Mouse (Mus musculus) liver, embryonic 12.5 days (tissue): ENCODE data around the gene Atp10b. TPM values are rescaled to one million over a fixed set of nuclear protein-coding genes. Genes with fewer than 3 reads are reported as not detected.
"Not testable (repeated sequence)": the region's sequence is repeated elsewhere in the genome, so short reads cannot be mapped to it uniquely, and the experiment has no call there.

Experiments
- ATAC-seq: fragments of 200-750 bp; cut with Nextera tagmentation; 2 replicates; pipeline ENCODE4 v1.8.0; 2017; ENCODE audit warnings: moderate number of reproducible peaks, mild to moderate bottlenecking, moderate library complexity
- H3K27ac ChIP-seq: fragments of 300-500 bp; sonication (generic); 2 replicates; pipeline ENCODE4 v1.5.1; 2016; ENCODE audit warnings: mild to moderate bottlenecking
- H3K27me3 ChIP-seq: fragments of 300-500 bp; sonication (generic); replicated peaks from 2 replicates; pipeline ENCODE4 v1.6.1; 2016; ENCODE audit warnings: mild to moderate bottlenecking, moderate library complexity
- H3K36me3 ChIP-seq: fragments of 300-500 bp; sonication (generic); 2 replicates; pipeline ENCODE4 v1.6.1; 2016; ENCODE audit warnings: mild to moderate bottlenecking, moderate library complexity
- H3K4me1 ChIP-seq: fragments of 300-500 bp; sonication (generic); 2 replicates; pipeline ENCODE4 v1.6.1; 2016
- H3K4me2 ChIP-seq: fragments of 300-500 bp; sonication (generic); 2 replicates; pipeline ENCODE4 v1.6.1; 2016; ENCODE audit warnings: mild to moderate bottlenecking, moderate library complexity
- H3K4me3 ChIP-seq: fragments of 300-500 bp; sonication (generic); 2 replicates; pipeline ENCODE4 v1.5.1; 2016; ENCODE audit warnings: mild to moderate bottlenecking, moderate library complexity
- H3K9ac ChIP-seq: fragments of 300-500 bp; sonication (generic); 2 replicates; pipeline ENCODE4 v1.6.1; 2016; ENCODE audit warnings: mild to moderate bottlenecking, moderate library complexity
- H3K9me3 ChIP-seq: fragments of 300-500 bp; sonication (generic); replicated peaks from 2 replicates; pipeline ENCODE4 v1.6.1; 2016; ENCODE audit warnings: mild to moderate bottlenecking, moderate library complexity
- WGBS: fragments of 180-500 bp; shearing (Covaris S2); methylation state at CpG from one replicate; pipeline ENCODE4 v1.1.7; 2016; ENCODE audit not compliant: insufficient replicate concordance; 5-methylcytosine and 5-hydroxymethylcytosine counted together
- polyA plus RNA-seq: library from polyadenylated mRNA; unstranded; fragments of >200 nt; fragmentation: Nextera tagmentation; extraction: Ambion mirVana; gene quantifications from 2 replicates; pipeline ENCODE4 v1.2.1, GENCODE M21; 2016

The Atp10b gene
- 0.01 TPM in 1 of 2 replicates, not detected in the other for polyA plus RNA-seq

GRCm38 (mm10) chr11:43149577-43149976 is at the start of gene Atp10b:
TSS of gene Atp10b (plus strand) at chr11:43149877.
- H3K4me2 ChIP-seq, result no peak within 1 kb of the TSS
- 25% methylated on average over 1 of the region's 1 CpGs for WGBS
- no peak within 1 kb of the TSS for H3K27ac ChIP-seq
- H3K27me3 ChIP-seq, result no peaks in the 10 kb centered on the region
- H3K4me1 ChIP-seq, result no peaks in the 10 kb centered on the region
- ATAC-seq, result no peak
- H3K4me3 ChIP-seq, result no peak within 1 kb of the TSS
- H3K9me3 ChIP-seq, result no peaks in the 10 kb centered on the region
- no peaks in the 10 kb centered on the region for H3K36me3 ChIP-seq
- H3K9ac ChIP-seq, result no peak within 1 kb of the TSS

GRCm38 (mm10) chr11:43101357-43101756 is 48.3 kb upstream of the Atp10b start:
- Histone ChIP-seq H3K27me3 (no peaks in the 10 kb centered on the region), H3K27ac (no peak overlapping the region), H3K36me3 (no peaks in the 10 kb centered on the region), H3K4me2 (no peak overlapping the region), H3K9ac (no peak overlapping the region), H3K9me3 (no peaks in the 10 kb centered on the region), H3K4me1 (no peaks in the 10 kb centered on the region), H3K4me3 (no peak overlapping the region)
- WGBS, result 46% methylated on average over 1 of the region's 1 CpGs
- ATAC-seq, result no peak

- Histone ChIP-seq H3K27me3 (no peaks in the 10 kb centered on the region), H3K36me3 (no peaks in the 10 kb centered on the region), H3K9me3 (no peaks in the 10 kb centered on the region), H3K4me3 (no peak overlapping the region), H3K27ac (no peak overlapping the region), H3K4me1 (no peaks in the 10 kb centered on the region), H3K9ac (no peak overlapping the region), H3K4me2 (no peak overlapping the region)
- ATAC-seq, result no peak
- WGBS, result 71% methylated on average over 4 of the region's 4 CpGs
Measured at GRCm38 (mm10) chr11:43125908-43126477, 23.7 kb upstream of the Atp10b start.

GRCm38 (mm10) chr11:43126573-43126972 is 23.1 kb upstream of the Atp10b start:
- ATAC-seq, H3K9me3 ChIP-seq: not testable (repeated sequence)
- WGBS, result 55% methylated on average over 12 of the region's 12 CpGs

GRCm38 (mm10) chr11:43141296-43141695 is 8.4 kb upstream of the Atp10b start:
- Histone ChIP-seq H3K4me2 (no peak overlapping the region), H3K27me3 (no peaks in the 10 kb centered on the region), H3K4me1 (no peaks in the 10 kb centered on the region), H3K9me3 (no peaks in the 10 kb centered on the region), H3K36me3 (no peaks in the 10 kb centered on the region), H3K9ac (no peak overlapping the region), H3K27ac (no peak overlapping the region), H3K4me3 (no peak overlapping the region)
- 68% methylated on average over 1 of the region's 1 CpGs for WGBS
- no peak for ATAC-seq

More at GRCm38 (mm10) chr11:43126573-43126972, 23.1 kb upstream of the Atp10b start:
- not testable (repeated sequence) for H3K4me2 ChIP-seq, H3K9ac ChIP-seq, H3K27ac ChIP-seq, H3K4me1 ChIP-seq, H3K4me3 ChIP-seq, H3K27me3 ChIP-seq, H3K36me3 ChIP-seq

GRCm38 (mm10) chr11:43142811-43143210 is 6.9 kb upstream of the Atp10b start:
- Histone ChIP-seq H3K9me3 (no peaks in the 10 kb centered on the region), H3K27ac (no peak overlapping the region), H3K9ac (no peak overlapping the region), H3K4me1 (no peaks in the 10 kb centered on the region), H3K36me3 (no peaks in the 10 kb centered on the region), H3K4me3 (no peak overlapping the region), H3K4me2 (no peak overlapping the region), H3K27me3 (no peaks in the 10 kb centered on the region)
- 56% methylated on average over 1 of the region's 1 CpGs for WGBS
- no peak for ATAC-seq

- ATAC-seq, result no peak
- Histone ChIP-seq H3K36me3 (no peaks in the 10 kb centered on the region), H3K4me1 (no peaks in the 10 kb centered on the region), H3K9me3 (no peaks in the 10 kb centered on the region), H3K27ac (no peak overlapping the region), H3K27me3 (no peaks in the 10 kb centered on the region), H3K4me3 (no peak overlapping the region), H3K9ac (no peak overlapping the region), H3K4me2 (no peak overlapping the region)
- WGBS, result 45% methylated on average over 1 of the region's 1 CpGs
Measured at GRCm38 (mm10) chr11:43144178-43144577, 5.5 kb upstream of the Atp10b start.

- not testable (repeated sequence) for H3K4me1 ChIP-seq, H3K9me3 ChIP-seq, H3K36me3 ChIP-seq, H3K27me3 ChIP-seq, H3K4me2 ChIP-seq, H3K9ac ChIP-seq, ATAC-seq, H3K4me3 ChIP-seq, H3K27ac ChIP-seq
- WGBS, result 35% methylated on average over 2 of the region's 2 CpGs
Measured at GRCm38 (mm10) chr11:43144882-43145281, 4.8 kb upstream of the Atp10b start.

GRCm38 (mm10) chr11:43147380-43147779 is 2.3 kb upstream of the Atp10b start:
- Histone ChIP-seq H3K4me1 (no peaks in the 10 kb centered on the region), H3K4me3 (no peak overlapping the region), H3K27ac (no peak overlapping the region), H3K9ac (no peak overlapping the region), H3K36me3 (no peaks in the 10 kb centered on the region), H3K4me2 (no peak overlapping the region), H3K9me3 (no peaks in the 10 kb centered on the region), H3K27me3 (no peaks in the 10 kb centered on the region)
- no peak for ATAC-seq
- WGBS, result 52% methylated on average over 2 of the region's 2 CpGs

GRCm38 (mm10) chr11:43148341-43148740 is 1.3 kb upstream of the Atp10b start:
- 68% methylated on average over 1 of the region's 1 CpGs for WGBS
- no peak for ATAC-seq
- H3K27me3 ChIP-seq, result no peaks in the 10 kb centered on the region
- no peak overlapping the region for H3K4me2 ChIP-seq
- H3K27ac ChIP-seq, result no peak overlapping the region
- H3K9ac ChIP-seq, result no peak overlapping the region
- no peaks in the 10 kb centered on the region for H3K36me3 ChIP-seq
- no peak overlapping the region for H3K4me3 ChIP-seq
- H3K4me1 ChIP-seq, result no peaks in the 10 kb centered on the region
- H3K9me3 ChIP-seq, result no peaks in the 10 kb centered on the region

- Histone ChIP-seq H3K9ac (no peak overlapping the region), H3K4me1 (no peaks in the 10 kb centered on the region), H3K4me2 (no peak overlapping the region), H3K27me3 (no peaks in the 10 kb centered on the region), H3K27ac (no peak overlapping the region), H3K36me3 (no peaks in the 10 kb centered on the region), H3K9me3 (no peaks in the 10 kb centered on the region), H3K4me3 (no peak overlapping the region)
- WGBS, result 56% methylated on average over 1 of the region's 1 CpGs
- ATAC-seq, result no peak
Measured at GRCm38 (mm10) chr11:43155004-43155403, 5.3 kb downstream of the Atp10b start.

- H3K9me3 ChIP-seq, result no peaks in the 10 kb centered on the region
- no peak overlapping the region for H3K4me2 ChIP-seq
- H3K4me1 ChIP-seq, result no peaks in the 10 kb centered on the region
- 62% methylated on average over 2 of the region's 2 CpGs for WGBS
- no peak overlapping the region for H3K9ac ChIP-seq
- no peak for ATAC-seq
- no peak overlapping the region for H3K27ac ChIP-seq
- H3K4me3 ChIP-seq, result no peak overlapping the region
- H3K36me3 ChIP-seq, result no peaks in the 10 kb centered on the region
- no peaks in the 10 kb centered on the region for H3K27me3 ChIP-seq
Measured at GRCm38 (mm10) chr11:43155417-43155816, 5.7 kb downstream of the Atp10b start.

- Histone ChIP-seq H3K4me3 (no peak overlapping the region), H3K4me2 (no peak overlapping the region), H3K9ac (no peak overlapping the region), H3K27me3 (no peaks in the 10 kb centered on the region), H3K36me3 (no peaks in the 10 kb centered on the region), H3K27ac (no peak overlapping the region), H3K9me3 (no peaks in the 10 kb centered on the region), H3K4me1 (no peaks in the 10 kb centered on the region)
- ATAC-seq, result no peak
- WGBS, result 37% methylated on average over 1 of the region's 1 CpGs
Measured at GRCm38 (mm10) chr11:43158814-43159213, 9.1 kb downstream of the Atp10b start.
